Mouse (Mus musculus) B cell, adult 67 days (primary cell): ENCODE data around the gene Olfr723. TPM values are rescaled to one million over a fixed set of nuclear protein-coding genes. Genes with fewer than 3 reads are reported as not detected.

Source experiments
- total RNA-seq, 2 experiments: library from RNA; stranded (reverse); gene quantifications; 4 replicates each; pipeline ENCODE4 v1.2.4; 2023

Olfr723 gene
- not detected for total RNA-seq

GRCm38 (mm10) chr14:49931687-49932086 lies at the start of gene Olfr723:
Olfr723 (minus strand) TSS chr14:49931787.

GRCm38 (mm10) chr14:49963174-49963573 lies 31.6 kb upstream of the Olfr723 start, which contains the start of gene Olfr724:
Olfr724 (minus strand) TSS chr14:49963274.

GRCm38 (mm10) chr14:49901899-49902298 lies 29.7 kb downstream of the Olfr723 start, which contains the start of gene Olfr722:
Olfr722 (minus strand) TSS chr14:49901999.

Other genes with a start within 250 kb of the Olfr723 start
- not detected for gene Armh4, start 148.4 kb downstream of the Olfr723 start, total RNA-seq
- gene Olfr722, start 29.8 kb downstream of the Olfr723 start, total RNA-seq, result not detected
- not detected for gene Olfr724, start 31.5 kb upstream of the Olfr723 start, total RNA-seq
- not detected for gene Olfr725, start 108.6 kb upstream of the Olfr723 start, total RNA-seq
- gene Olfr726, start 159.2 kb upstream of the Olfr723 start, total RNA-seq, result not detected
- not detected for gene Olfr727, start 191.4 kb upstream of the Olfr723 start, total RNA-seq
- not detected for gene Olfr728, start 210.9 kb upstream of the Olfr723 start, total RNA-seq
- not detected for gene Olfr729, start 221.1 kb upstream of the Olfr723 start, total RNA-seq